Comparison of ENCODE assay signal across 29 mouse cellular contexts in genomic region chr10:13233143-13233622, GRCm38 (mm10). TPM values are rescaled to one million over a fixed set of nuclear protein-coding genes. Genes with fewer than 3 reads are reported as not detected.
DNase-seq lines count a peak whose midpoint lies in the region; ATAC-seq and TF ChIP-seq lines count a peak whose summit lies in the region.
"Had no signal": no experiment of that assay in that cellular context is flagged by ENCODE, and none has a peak within 500 bp of the region (broad histone marks: within the 10 kb centered on the region; RNA-seq: fewer than 3 reads in every experiment).

No protein-coding gene starts in this region.

- no peak for TF ChIP-seq EP300 in CH12.LX (IDR thresholded peaks at IDR 0.05; ENCODE audit: low read length)

- H3K27ac ChIP-seq in heart, embryonic 14.5 days (replicated peaks in 1 of 2; ENCODE audit: control insufficient read depth in 1 of 2, insufficient read depth in 1 of 2, low read depth in 2 of 2, low read length in 2 of 2): peak overlapping the region in 1 of 2 experiments; percentile 37; a peak in 1 of 4 replicates
- H3K27ac ChIP-seq in kidney, embryonic 15.5 days: peak overlapping the region; percentile 54
- no peak overlapping the region for H3K27ac ChIP-seq in CH12.LX (ENCODE audit: insufficient read depth, low read depth)
- H3K27ac ChIP-seq: intestine, embryonic 15.5 days; liver, embryonic 13.5 days had no signal

- peaks cover 6 to 16% of the 10 kb centered on the region in 2 experiments for H3K4me1 ChIP-seq in heart, embryonic 14.5 days (ENCODE audit: control insufficient read depth in 2 of 2, insufficient read depth in 2 of 2, low read length in 2 of 2)
- peaks cover 11% of the 10 kb centered on the region for H3K4me1 ChIP-seq in kidney, embryonic 15.5 days
- H3K4me1 ChIP-seq in CH12.LX (ENCODE audit: control insufficient read depth in 1 of 2, insufficient read depth in 2 of 2): peaks cover 0 to 19% of the 10 kb centered on the region in 2 experiments; a peak in 2 of 4 replicates

- TF ChIP-seq CTCF in CH12.LX (conservative IDR thresholded peaks at IDR 0.05 in 1 of 2, IDR thresholded peaks at IDR 0.05 in 1 of 2; ENCODE audit: low read depth in 2 of 2, low read length in 2 of 2): no peak

- peak; percentile 26 for DNase-seq in embryo, embryonic 10 days (ENCODE audit: low spot score)
- DNase-seq in embryo, embryonic 11 days: no peak
- DNase-seq in heart, adult 8-10 months (ENCODE audit: low spot score): no peak
- no peak for DNase-seq in kidney, postnatal 4 days
- DNase-seq in CH12.LX (ENCODE audit: extremely low read depth): no peak
- no peak for DNase-seq in layer of hippocampus, adult 18-20 months (ENCODE audit: low spot score in 2 of 2)
- DNase-seq: adrenal gland, adult 8-10 months; cerebellum, adult 8-10 months; forebrain, postnatal 0 days; kidney, postnatal 36 days; liver, embryonic 13.5 days; lung, embryonic 14.5 days; lung, postnatal 36 days; thymus, postnatal 25 days had no signal

- no peaks in the 10 kb centered on the region for H3K9me3 ChIP-seq in heart, embryonic 14.5 days (ENCODE audit: control insufficient read depth, low read length)
- no peaks in the 10 kb centered on the region for H3K9me3 ChIP-seq in kidney, embryonic 15.5 days (replicated peaks)
- no peaks in the 10 kb centered on the region for H3K9me3 ChIP-seq in CH12.LX (replicated peaks; ENCODE audit: low read length)
- H3K9me3 ChIP-seq: intestine, embryonic 15.5 days; liver, embryonic 13.5 days had no signal

- 44% methylated on average over 2 of the region's 2 CpGs for WGBS in heart, embryonic 14.5 days
- WGBS in kidney, embryonic 15.5 days: 49% methylated on average over 2 of the region's 2 CpGs

- dilution Hi-C loops in CH12.LX (cut with MboI; ENCODE audit: extremely low pct_ligation_motif_present, extremely low pct_unique_long_range_greater_than_20kb, low sequenced_read_pairs): no loop called here

- in situ Hi-C loops in CH12.LX (cut with MboI; ENCODE audit: low pct_ligation_motif_present, low pct_unique_long_range_greater_than_20kb, low sequenced_read_pairs): no loop called here

- H3K36me3 ChIP-seq in heart, embryonic 14.5 days (ENCODE audit: control insufficient read depth, insufficient read depth, low read length): peaks cover 83% of the 10 kb centered on the region
- peaks cover 35% of the 10 kb centered on the region for H3K36me3 ChIP-seq in kidney, embryonic 15.5 days
- no peaks in the 10 kb centered on the region for H3K36me3 ChIP-seq in CH12.LX (replicated peaks in 1 of 2; ENCODE audit: control insufficient read depth in 1 of 2, insufficient read depth in 1 of 2, low read length in 1 of 2)
- H3K36me3 ChIP-seq: intestine, embryonic 15.5 days; liver, embryonic 13.5 days had no signal

- no peak for TF ChIP-seq POLR2A in CH12.LX (IDR thresholded peaks at IDR 0.05; ENCODE audit: low read depth, low read length)

- no peaks in the 10 kb centered on the region for H3K79me2 ChIP-seq in CH12.LX (replicated peaks; ENCODE audit: control insufficient read depth, extremely low read depth, insufficient read depth, poor library complexity, severe bottlenecking)

- no peak overlapping the region for H3K4me2 ChIP-seq in heart, embryonic 14.5 days (ENCODE audit: low read length)
- no peak overlapping the region for H3K4me2 ChIP-seq in kidney, embryonic 15.5 days
- H3K4me2 ChIP-seq in CH12.LX (ENCODE audit: insufficient read depth, low read depth, poor library complexity, severe bottlenecking): peak overlapping the region; percentile 42; the same call in 1 of the 2 replicates
- H3K4me2 ChIP-seq: intestine, embryonic 15.5 days; liver, embryonic 13.5 days; lung, embryonic 14.5 days had no signal

- no peak for ATAC-seq in heart, embryonic 14.5 days (ENCODE audit: insufficient number of reproducible peaks, insufficient read depth, low FRiP score, low read depth)
- ATAC-seq in kidney, embryonic 15.5 days (replicated peaks; ENCODE audit: low FRiP score): peak; percentile 88
- ATAC-seq: forebrain, postnatal 0 days; intestine, embryonic 15.5 days; Patski had no signal

- H3K9ac ChIP-seq in heart, embryonic 14.5 days (ENCODE audit: low read length): peak overlapping the region; percentile 16; the same call in 1 of the 2 replicates
- no peak overlapping the region for H3K9ac ChIP-seq in kidney, embryonic 15.5 days
- H3K9ac ChIP-seq in CH12.LX (ENCODE audit: insufficient read depth, low read depth): no peak overlapping the region
- H3K9ac ChIP-seq: forebrain, postnatal 0 days; intestine, embryonic 15.5 days; liver, embryonic 13.5 days; lung, embryonic 14.5 days had no signal

- H3K27me3 ChIP-seq in heart, embryonic 14.5 days (ENCODE audit: control insufficient read depth, insufficient read depth, low read length): no peaks in the 10 kb centered on the region
- H3K27me3 ChIP-seq in kidney, embryonic 15.5 days: no peaks in the 10 kb centered on the region
- no peaks in the 10 kb centered on the region for H3K27me3 ChIP-seq in CH12.LX (replicated peaks)
- H3K27me3 ChIP-seq: intestine, embryonic 15.5 days; liver, embryonic 13.5 days; Patski had no signal

- TF ChIP-seq RAD21 in CH12.LX (IDR thresholded peaks at IDR 0.05; ENCODE audit: low read depth, low read length): no peak

- H3K4me3 ChIP-seq in heart, embryonic 14.5 days (ENCODE audit: control insufficient read depth in 1 of 2, insufficient read depth in 1 of 2, low read depth in 1 of 2, low read length in 2 of 2): no peak overlapping the region
- H3K4me3 ChIP-seq in kidney, embryonic 15.5 days (replicated peaks): no peak overlapping the region
- no peak overlapping the region for H3K4me3 ChIP-seq in CH12.LX (replicated peaks in 1 of 3; ENCODE audit: low read depth in 2 of 3, low read length in 2 of 3, poor library complexity in 1 of 3)
- H3K4me3 ChIP-seq: intestine, embryonic 15.5 days; liver, embryonic 13.5 days; myocyte had no signal

TF ChIP-seq in CH12.LX, 34 proteins besides CTCF, POLR2A, EP300 and RAD21:
- no peak for TF ChIP-seq E2F4 (IDR thresholded peaks at IDR 0.05; ENCODE audit: insufficient replicate concordance, low read depth, low read length)
- TF ChIP-seq CHD1 (IDR thresholded peaks at IDR 0.05; ENCODE audit: low read depth, low read length): no peak
- TF ChIP-seq MAX (IDR thresholded peaks at IDR 0.05; ENCODE audit: low read length): no peak
- no peak for TF ChIP-seq MAZ (IDR thresholded peaks at IDR 0.05; ENCODE audit: low read depth, low read length)
- TF ChIP-seq RCOR1 (conservative IDR thresholded peaks at IDR 0.05; ENCODE audit: low read depth, low read length): no peak
- no peak for TF ChIP-seq MEF2A (IDR thresholded peaks at IDR 0.05; ENCODE audit: borderline replicate concordance, low read depth, low read length)
- TF ChIP-seq ZC3H11A (IDR thresholded peaks at IDR 0.05; ENCODE audit: low read depth, low read length): no peak
- no peak for TF ChIP-seq JUND (conservative IDR thresholded peaks at IDR 0.05; ENCODE audit: low read depth, low read length)
- TF ChIP-seq SIN3A (IDR thresholded peaks at IDR 0.05; ENCODE audit: low read length): no peak
- no peak for TF ChIP-seq ZMIZ1 (IDR thresholded peaks at IDR 0.05; ENCODE audit: low read depth, low read length)
- no peak for TF ChIP-seq PAX5 (IDR thresholded peaks at IDR 0.05; ENCODE audit: low read length)
- TF ChIP-seq NRF1 (IDR thresholded peaks at IDR 0.05; ENCODE audit: low read depth, low read length): no peak
- no peak for TF ChIP-seq ETS1 (conservative IDR thresholded peaks at IDR 0.05; ENCODE audit: low read depth, low read length)
- TF ChIP-seq IRF4 (IDR thresholded peaks at IDR 0.05; ENCODE audit: low read depth, low read length): no peak
- TF ChIP-seq CHD2 (IDR thresholded peaks at IDR 0.05; ENCODE audit: low read length): no peak
- no peak for TF ChIP-seq HCFC1 (IDR thresholded peaks at IDR 0.05; ENCODE audit: low read depth, low read length)
- TF ChIP-seq NELFE (IDR thresholded peaks at IDR 0.05; ENCODE audit: low read depth, low read length): no peak
- no peak for TF ChIP-seq USF2 (conservative IDR thresholded peaks at IDR 0.05; ENCODE audit: low read depth, low read length)
- no peak for TF ChIP-seq USF1 (IDR thresholded peaks at IDR 0.05; ENCODE audit: low read depth, low read length)

RNA-seq across cellular contexts. Expression of gene Ltv1, which starts 40.2 kb away (rescaled TPM):
- polyA plus RNA-seq in heart, embryonic 14.5 days (2014; fragmentation: Nextera tagmentation; extraction: Ambion mirVana): 46.8 and 48.8 TPM in 2 replicates
- 10 to 100 TPM; 17.6 to 25.5 (median 19.3) TPM for total RNA-seq in heart, adult 8-10 months (2022)
- polyA plus RNA-seq in kidney, embryonic 15.5 days (2015; fragmentation: Nextera tagmentation; extraction: Ambion mirVana): 63.0 and 68.6 TPM in 2 replicates
- total RNA-seq in CH12.LX (2012; rRNA removed): 32.1 and 37.3 TPM in 2 replicates
- total RNA-seq in CH12.LX (2014; rRNA removed): 60.1 and 66.0 TPM in 2 replicates
- polyA plus RNA-seq in CH12.LX (2012; ENCODE audit: insufficient read length, low read depth): 92.8 and 93.4 TPM in 2 replicates
- 10 to 100 TPM; 20.6 to 22.4 TPM for total RNA-seq in layer of hippocampus, adult 18-20 months (2021)

RNA-seq across cellular contexts. Expression of gene Zc2hc1b, which starts 55.4 kb away (rescaled TPM):
- not detected in 2 replicates for polyA plus RNA-seq in heart, embryonic 14.5 days (2014; fragmentation: Nextera tagmentation; extraction: Ambion mirVana)
- not detected for total RNA-seq in heart, adult 8-10 months (2022)
- polyA plus RNA-seq in kidney, embryonic 15.5 days (2015; fragmentation: Nextera tagmentation; extraction: Ambion mirVana): not detected in 2 replicates
- total RNA-seq in CH12.LX (2012; rRNA removed) (not detected in 2 replicates), CH12.LX (2014; rRNA removed) (not detected in 2 replicates)
- polyA plus RNA-seq in CH12.LX (2012; ENCODE audit: insufficient read length, low read depth): not detected in 2 replicates
- not detected for total RNA-seq in layer of hippocampus, adult 18-20 months (2021)
- total RNA-seq: adrenal gland, adult 8-10 months; ES-E14; forebrain, postnatal 0 days; gastrocnemius, adult 18-20 months; gastrocnemius, postnatal 4 days; hematopoietic stem cell, adult 5-6 weeks; layer of hippocampus, postnatal 10 days; megakaryocyte-erythroid progenitor cell, adult 5-6 weeks had no signal
- polyA plus RNA-seq: embryonic facial prominence, embryonic 14.5 days; forebrain, postnatal 0 days; intestine, embryonic 15.5 days; limb, embryonic 11.5 days; liver, embryonic 13.5 days; lung, embryonic 14.5 days; myocyte; neural tube, embryonic 14.5 days; Patski; small intestine, adult 2 months had no signal
